Mouse (Mus musculus) stomach, embryonic 16.5 days (tissue): ENCODE measurements around the gene Susd2. TPM values are rescaled to one million over a fixed set of nuclear protein-coding genes. Genes with fewer than 3 reads are reported as not detected.

Experiments
- ATAC-seq: fragments of 200-750 bp; cut with Nextera tagmentation; 2 replicates; pipeline ENCODE4 v1.8.0; 2017; ENCODE audit warnings: moderate number of reproducible peaks, moderate TSS enrichment; ENCODE audit not compliant: insufficient read depth, low FRiP score
- H3K27ac ChIP-seq: fragments of 300-500 bp; sonication (generic); 2 replicates; pipeline ENCODE4 v1.5.1; 2014; ENCODE audit warnings: low read length
- H3K27me3 ChIP-seq: fragments of 300-500 bp; sonication (generic); 2 replicates; pipeline ENCODE4 v1.6.1; 2014; ENCODE audit warnings: low read length, control low read depth, mixed read lengths; ENCODE audit not compliant: control insufficient read depth, insufficient read depth
- H3K36me3 ChIP-seq: fragments of 300-500 bp; sonication (generic); 2 replicates; pipeline ENCODE4 v1.6.1; 2014; ENCODE audit warnings: low read length; ENCODE audit not compliant: control insufficient read depth, insufficient read depth
- H3K4me1 ChIP-seq: fragments of 300-500 bp; sonication (generic); 2 replicates; pipeline ENCODE4 v1.6.1; 2014; ENCODE audit warnings: low read length, control low read depth, mixed read lengths; ENCODE audit not compliant: control insufficient read depth, insufficient read depth
- H3K4me2 ChIP-seq: fragments of 300-500 bp; sonication (generic); 2 replicates; pipeline ENCODE4 v1.6.1; 2014; ENCODE audit warnings: low read depth, low read length, mixed read lengths
- H3K4me3 ChIP-seq: fragments of 300-500 bp; sonication (generic); replicated peaks from 2 replicates; pipeline ENCODE4 v1.5.1; 2014; ENCODE audit warnings: mild to moderate bottlenecking, low read length
- H3K9ac ChIP-seq: fragments of 300-500 bp; sonication (generic); 2 replicates; pipeline ENCODE4 v1.6.1; 2014; ENCODE audit warnings: low read length
- H3K9me3 ChIP-seq: fragments of 300-500 bp; sonication (generic); replicated peaks from 2 replicates; pipeline ENCODE4 v1.6.1; 2016; ENCODE audit warnings: low read length, control low read depth; ENCODE audit not compliant: control insufficient read depth
- WGBS: fragments of 180-500 bp; shearing (Covaris S2); extraction: QIAGEN DNeasy Blood & Tissue Kit; methylation state at CpG from one replicate; pipeline ENCODE4 v1.1.7; 2014; 5-methylcytosine and 5-hydroxymethylcytosine counted together
- polyA plus RNA-seq: library from polyadenylated mRNA; unstranded; fragments of >200 nt; fragmentation: Nextera tagmentation; extraction: Ambion mirVana; gene quantifications from 2 replicates; pipeline ENCODE4 v1.2.1, GENCODE M21; 2015

Susd2 gene
- polyA plus RNA-seq, 1 experiment from 2014 or later = 16.1 TPM

- Histone ChIP-seq H3K27me3 (no peaks in the 10 kb centered on the region), H3K4me1 (peaks cover 3% of the 10 kb centered on the region), H3K4me2 (no peak overlapping the region), H3K36me3 (peaks cover 9% of the 10 kb centered on the region; the same call in 1 of the 2 replicates), H3K9ac (no peak overlapping the region), H3K27ac (no peak overlapping the region), H3K9me3 (no peaks in the 10 kb centered on the region), H3K4me3 (no peak overlapping the region)
- no peak for ATAC-seq
- 76% methylated on average over 7 of the region's 7 CpGs for WGBS
Measured at GRCm38 (mm10) chr10:75649001-75649400, 5.2 kb upstream of the Susd2 start.

- H3K4me3 ChIP-seq = no peak overlapping the region
- peaks cover 12% of the 10 kb centered on the region for H3K4me1 ChIP-seq
- WGBS = 84% methylated on average over 6 of the region's 6 CpGs
- H3K4me2 ChIP-seq = no peak overlapping the region
- no peaks in the 10 kb centered on the region for H3K9me3 ChIP-seq
- no peak for ATAC-seq
- peak overlapping the region; percentile 68 for H3K27ac ChIP-seq
- H3K27me3 ChIP-seq = no peaks in the 10 kb centered on the region
- H3K36me3 ChIP-seq = peaks cover 9% of the 10 kb centered on the region; the same call in 1 of the 2 replicates
- no peak overlapping the region for H3K9ac ChIP-seq
Measured at GRCm38 (mm10) chr10:75648091-75648490, 4.3 kb upstream of the Susd2 start.

- H3K4me3 ChIP-seq = no peak overlapping the region
- peak overlapping the region; percentile 68 for H3K27ac ChIP-seq
- WGBS = 58% methylated on average over 3 of the region's 3 CpGs
- peaks cover 16% of the 10 kb centered on the region for H3K4me1 ChIP-seq
- H3K4me2 ChIP-seq = no peak overlapping the region
- ATAC-seq = peak; percentile 61
- no peak overlapping the region; the same call in 1 of the 2 replicates for H3K9ac ChIP-seq
- H3K9me3 ChIP-seq = no peaks in the 10 kb centered on the region
- peaks cover 7% of the 10 kb centered on the region; the same call in 1 of the 2 replicates for H3K36me3 ChIP-seq
- H3K27me3 ChIP-seq = no peaks in the 10 kb centered on the region
Measured at GRCm38 (mm10) chr10:75647362-75647761, 3.6 kb upstream of the Susd2 start.

- no peak overlapping the region for H3K9ac ChIP-seq
- no peaks in the 10 kb centered on the region for H3K9me3 ChIP-seq
- no peaks in the 10 kb centered on the region for H3K27me3 ChIP-seq
- no peak overlapping the region for H3K4me2 ChIP-seq
- no peak for ATAC-seq
- H3K4me3 ChIP-seq = no peak overlapping the region
- no peaks in the 10 kb centered on the region; the same call in 1 of the 2 replicates for H3K36me3 ChIP-seq
- H3K4me1 ChIP-seq = peaks cover 16% of the 10 kb centered on the region
- H3K27ac ChIP-seq = no peak overlapping the region; the same call in 1 of the 2 replicates
- WGBS = 92% methylated on average over 6 of the region's 6 CpGs
Measured at GRCm38 (mm10) chr10:75646406-75646805, 2.6 kb upstream of the Susd2 start.

- Histone ChIP-seq H3K27me3 (no peaks in the 10 kb centered on the region), H3K4me2 (no peak overlapping the region), H3K4me3 (no peak overlapping the region), H3K4me1 (peaks cover 16% of the 10 kb centered on the region), H3K27ac (no peak overlapping the region), H3K36me3 (no peaks in the 10 kb centered on the region; the same call in 1 of the 2 replicates), H3K9me3 (no peaks in the 10 kb centered on the region), H3K9ac (no peak overlapping the region)
- no peak for ATAC-seq
- 92% methylated on average over 8 of the region's 8 CpGs for WGBS
Measured at GRCm38 (mm10) chr10:75645616-75646015, 1.8 kb upstream of the Susd2 start.

- H3K27me3 ChIP-seq = no peaks in the 10 kb centered on the region
- peak overlapping the region; percentile 33; the same call in 1 of the 2 replicates for H3K4me2 ChIP-seq
- WGBS = 82% methylated on average over 2 of the region's 2 CpGs
- no peak for ATAC-seq
- no peak overlapping the region for H3K4me3 ChIP-seq
- H3K4me1 ChIP-seq = peaks cover 16% of the 10 kb centered on the region
- H3K27ac ChIP-seq = no peak overlapping the region
- H3K9ac ChIP-seq = peak overlapping the region; percentile 46
- no peaks in the 10 kb centered on the region for H3K9me3 ChIP-seq
- no peaks in the 10 kb centered on the region; the same call in 1 of the 2 replicates for H3K36me3 ChIP-seq
Measured at GRCm38 (mm10) chr10:75642891-75643290, 917 bp downstream of the Susd2 start.

- Histone ChIP-seq H3K27ac (no peak overlapping the region), H3K4me3 (no peak overlapping the region), H3K27me3 (no peaks in the 10 kb centered on the region), H3K4me1 (peaks cover 16% of the 10 kb centered on the region), H3K9ac (no peak overlapping the region), H3K9me3 (no peaks in the 10 kb centered on the region), H3K36me3 (no peaks in the 10 kb centered on the region; the same call in 1 of the 2 replicates), H3K4me2 (no peak overlapping the region)
- 79% methylated on average over 9 of the region's 9 CpGs for WGBS
- ATAC-seq = no peak
Measured at GRCm38 (mm10) chr10:75642436-75642835, 1.4 kb downstream of the Susd2 start.

- no peak overlapping the region for H3K4me3 ChIP-seq
- H3K36me3 ChIP-seq = no peaks in the 10 kb centered on the region; the same call in 1 of the 2 replicates
- H3K4me2 ChIP-seq = no peak overlapping the region
- no peak overlapping the region for H3K9ac ChIP-seq
- peaks cover 16% of the 10 kb centered on the region for H3K4me1 ChIP-seq
- no peaks in the 10 kb centered on the region for H3K9me3 ChIP-seq
- H3K27ac ChIP-seq = no peak overlapping the region
- WGBS = 82% methylated on average over 7 of the region's 7 CpGs
- ATAC-seq = no peak
- H3K27me3 ChIP-seq = no peaks in the 10 kb centered on the region
Measured at GRCm38 (mm10) chr10:75641721-75642222, 2.0 kb downstream of the Susd2 start.

- no peaks in the 10 kb centered on the region for H3K9me3 ChIP-seq
- WGBS = 84% methylated on average over 11 of the region's 11 CpGs
- no peak overlapping the region for H3K4me3 ChIP-seq
- no peaks in the 10 kb centered on the region for H3K36me3 ChIP-seq
- no peak overlapping the region for H3K9ac ChIP-seq
- H3K4me1 ChIP-seq = 0 out of 2 replicates have a peak, but pooled peaks cover 6% of the 10 kb centered on the region
- no peak overlapping the region for H3K4me2 ChIP-seq
- no peak overlapping the region for H3K27ac ChIP-seq
- ATAC-seq = no peak
- H3K27me3 ChIP-seq = no peaks in the 10 kb centered on the region
Measured at GRCm38 (mm10) chr10:75637711-75638110, 6.1 kb downstream of the Susd2 start.
